Mouse (Mus musculus) lung, adult 2 months (tissue): ENCODE data around the gene Phf2.

ENCODE experiments used
- CTCF ChIP-seq: fragments of 200-500 bp; IDR thresholded peaks from 2 replicates; pipeline ENCODE4 v1.5.1; 2011; ENCODE audit warnings: mild to moderate bottlenecking, low read length, control low read depth; ENCODE audit not compliant: insufficient read depth
- POLR2A ChIP-seq: fragments of 200-500 bp; IDR thresholded peaks from 2 replicates; pipeline ENCODE4 v1.6.1; 2011; ENCODE audit warnings: low read depth, mild to moderate bottlenecking, control low read depth, low read length, borderline replicate concordance; ENCODE audit errors: extremely low read depth

- TF ChIP-seq CTCF (no peak), POLR2A (no peak)
Observed at GRCm38 (mm10) chr13:48913680-48914079, 42.8 kb upstream of the Phf2 start.
